Mouse (Mus musculus) lung, embryonic 14.5 days (tissue): ENCODE measurements around the gene F11r. TPM values are rescaled to one million over a fixed set of nuclear protein-coding genes. Genes with fewer than 3 reads are reported as not detected.
A peak's percentile ranks its signal among the peaks of the same experiment; 100 is the strongest.

ENCODE experiments used
- ATAC-seq: fragments of 200-750 bp; cut with Nextera tagmentation; 2 replicates; pipeline ENCODE4 v1.8.0; 2017; ENCODE audit warnings: mild to moderate bottlenecking, moderate TSS enrichment, moderate library complexity; ENCODE audit not compliant: insufficient read depth
- DNase-seq: peaks from one replicate; pipeline ENCODE4 v3.0.0-alpha.2; 2015
- H3K27ac ChIP-seq: fragments of 300-500 bp; sonication (generic); 2 replicates; pipeline ENCODE4 v1.5.1; 2014; ENCODE audit warnings: low read depth, mild to moderate bottlenecking, moderate library complexity
- H3K27me3 ChIP-seq: fragments of 300-500 bp; sonication (generic); 2 replicates; pipeline ENCODE4 v1.6.1; 2014; ENCODE audit warnings: low read length, control low read depth; ENCODE audit not compliant: insufficient read depth
- H3K36me3 ChIP-seq: fragments of 300-500 bp; sonication (generic); 2 replicates; pipeline ENCODE4 v1.6.1; 2014; ENCODE audit warnings: control low read depth; ENCODE audit not compliant: insufficient read depth
- H3K4me1 ChIP-seq: fragments of 300-500 bp; sonication (generic); 2 replicates; pipeline ENCODE4 v1.6.1; 2014; ENCODE audit warnings: antibody characterized with exemption, control low read depth; ENCODE audit not compliant: insufficient read depth
- H3K4me2 ChIP-seq: fragments of 300-500 bp; sonication (generic); 2 replicates; pipeline ENCODE4 v1.6.1; 2014; ENCODE audit warnings: mild to moderate bottlenecking
- H3K4me3 ChIP-seq: fragments of 300-500 bp; sonication (generic); 2 replicates; pipeline ENCODE4 v1.5.1; 2014; ENCODE audit warnings: low read depth, low read length
- H3K9ac ChIP-seq: fragments of 300-500 bp; sonication (generic); 2 replicates; pipeline ENCODE4 v1.6.1; 2014
- H3K9me3 ChIP-seq: fragments of 300-500 bp; sonication (generic); 2 replicates; pipeline ENCODE4 v1.6.1; 2016; ENCODE audit warnings: low read depth, low read length, control low read depth
- CTCF ChIP-seq: IDR thresholded peaks from 2 replicates; pipeline ENCODE4 v1.5.1; 2016; ENCODE audit warnings: antibody characterized with exemption, low read depth
- WGBS: fragments of 180-500 bp; shearing (Covaris S2); extraction: QIAGEN DNeasy Blood & Tissue Kit; methylation state at CpG from one replicate; pipeline ENCODE4 v1.1.7; 2014; 5-methylcytosine and 5-hydroxymethylcytosine counted together
- polyA plus RNA-seq: library from polyadenylated mRNA; unstranded; fragments of >200 nt; fragmentation: Nextera tagmentation; extraction: Ambion mirVana; gene quantifications from 2 replicates; pipeline ENCODE4 v1.2.1, GENCODE M21; 2014

Gene F11r
- polyA plus RNA-seq, 1 experiment from 2014 or later, result 91.3 TPM

GRCm38 (mm10) chr1:171438014-171438670 is 807 bp downstream of the F11r start:
- H3K4me2 ChIP-seq, result peak overlapping the region; percentile 72
- 4% methylated on average over 18 of the region's 18 CpGs for WGBS
- H3K4me3 ChIP-seq, result peak overlapping the region; percentile 67
- no peaks in the 10 kb centered on the region for H3K36me3 ChIP-seq
- no peaks in the 10 kb centered on the region for H3K9me3 ChIP-seq
- H3K4me1 ChIP-seq, result peaks cover 31% of the 10 kb centered on the region
- H3K27me3 ChIP-seq, result no peaks in the 10 kb centered on the region
- H3K27ac ChIP-seq, result peak overlapping the region; percentile 89; the same call in 1 of the 2 replicates
- no peak for TF ChIP-seq CTCF
- ATAC-seq (0 out of 2 replicates have a peak, but pooled peaks have one; percentile 4), DNase-seq (peak; percentile 46)
- peak overlapping the region; percentile 73 for H3K9ac ChIP-seq

GRCm38 (mm10) chr1:171439072-171439471 is 1.7 kb downstream of the F11r start:
- peak overlapping the region; percentile 73 for H3K9ac ChIP-seq
- ATAC-seq (no peak), DNase-seq (peak; percentile 60)
- H3K27ac ChIP-seq, result peak overlapping the region; percentile 89
- no peaks in the 10 kb centered on the region for H3K9me3 ChIP-seq
- WGBS, result 25% methylated on average over 8 of the region's 8 CpGs
- peak overlapping the region; percentile 67 for H3K4me3 ChIP-seq
- H3K4me1 ChIP-seq, result peaks cover 31% of the 10 kb centered on the region
- no peaks in the 10 kb centered on the region for H3K36me3 ChIP-seq
- peak overlapping the region; percentile 72 for H3K4me2 ChIP-seq
- no peak for TF ChIP-seq CTCF
- H3K27me3 ChIP-seq, result no peaks in the 10 kb centered on the region

GRCm38 (mm10) chr1:171440025-171440725 is 2.8 kb downstream of the F11r start:
- 19% methylated on average over 9 of the region's 9 CpGs for WGBS
- H3K9ac ChIP-seq, result peak overlapping the region; percentile 36
- peak overlapping the region; percentile 67; the same call in 1 of the 2 replicates for H3K4me3 ChIP-seq
- peak overlapping the region; percentile 72 for H3K4me2 ChIP-seq
- TF ChIP-seq CTCF, result no peak
- H3K36me3 ChIP-seq, result no peaks in the 10 kb centered on the region
- peaks cover 31% of the 10 kb centered on the region for H3K4me1 ChIP-seq
- H3K9me3 ChIP-seq, result no peaks in the 10 kb centered on the region
- H3K27me3 ChIP-seq, result no peaks in the 10 kb centered on the region
- ATAC-seq (peak; percentile 69), DNase-seq (peak; percentile 89)
- H3K27ac ChIP-seq, result peak overlapping the region; percentile 89

GRCm38 (mm10) chr1:171441466-171442412 is 4.4 kb downstream of the F11r start:
- no peaks in the 10 kb centered on the region for H3K9me3 ChIP-seq
- H3K27ac ChIP-seq, result peak overlapping the region; percentile 79
- no peak for TF ChIP-seq CTCF
- WGBS, result 43% methylated on average over 7 of the region's 7 CpGs
- H3K9ac ChIP-seq, result no peak overlapping the region; the same call in 1 of the 2 replicates
- H3K27me3 ChIP-seq, result no peaks in the 10 kb centered on the region
- H3K4me2 ChIP-seq, result peak overlapping the region; percentile 72
- DNase-seq (peak; percentile 55), ATAC-seq (peak; percentile 12; the same call in 1 of the 2 replicates)
- peaks cover 30% of the 10 kb centered on the region for H3K4me1 ChIP-seq
- peak overlapping the region; percentile 12; the same call in 1 of the 2 replicates for H3K4me3 ChIP-seq
- H3K36me3 ChIP-seq, result no peaks in the 10 kb centered on the region

- no peak for DNase-seq
- no peak overlapping the region for H3K4me3 ChIP-seq
- no peak overlapping the region for H3K9ac ChIP-seq
- H3K27ac ChIP-seq, result peak overlapping the region; percentile 79
- no peak for ATAC-seq
- peaks cover 35% of the 10 kb centered on the region for H3K4me1 ChIP-seq
- H3K9me3 ChIP-seq, result no peaks in the 10 kb centered on the region
- WGBS, result 63% methylated on average over 8 of the region's 8 CpGs
- no peaks in the 10 kb centered on the region for H3K27me3 ChIP-seq
- H3K36me3 ChIP-seq, result no peaks in the 10 kb centered on the region
- TF ChIP-seq CTCF, result no peak
- H3K4me2 ChIP-seq, result peak overlapping the region; percentile 72
Observed at GRCm38 (mm10) chr1:171442413-171442760, 5.1 kb downstream of the F11r start.

GRCm38 (mm10) chr1:171445050-171445449 is 7.7 kb downstream of the F11r start:
- no peaks in the 10 kb centered on the region for H3K27me3 ChIP-seq
- no peak overlapping the region for H3K9ac ChIP-seq
- H3K27ac ChIP-seq, result no peak overlapping the region
- no peak for TF ChIP-seq CTCF
- no peak for ATAC-seq
- no peaks in the 10 kb centered on the region for H3K36me3 ChIP-seq
- H3K4me2 ChIP-seq, result no peak overlapping the region
- H3K4me3 ChIP-seq, result no peak overlapping the region
- H3K9me3 ChIP-seq, result no peaks in the 10 kb centered on the region
- H3K4me1 ChIP-seq, result peaks cover 32% of the 10 kb centered on the region
- no peak for DNase-seq
- 68% methylated on average over 5 of the region's 5 CpGs for WGBS
